In the genomic region with DNA sequence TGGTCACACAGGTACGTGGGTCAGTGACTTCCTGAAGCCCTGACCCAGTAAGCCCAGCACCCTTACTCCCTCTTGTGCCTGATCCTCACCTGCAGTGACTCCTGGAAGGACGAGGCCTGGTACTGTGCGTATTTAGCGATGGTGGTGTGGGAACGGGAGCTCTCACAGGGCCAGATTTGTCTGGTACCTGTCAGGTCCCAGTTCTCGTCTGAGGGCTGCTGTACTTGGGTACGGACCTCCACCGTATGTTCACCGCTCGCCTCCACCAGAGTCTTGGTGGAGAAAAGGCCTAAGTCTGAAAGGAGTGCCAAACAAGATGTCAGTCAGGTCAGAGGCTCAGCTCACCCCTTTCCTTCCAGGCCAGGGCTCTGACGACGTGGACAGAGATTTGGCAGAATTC, we compare ENCODE assay signal across 10 mouse cellular contexts. TPM values are rescaled to one million over a fixed set of nuclear protein-coding genes. Genes with fewer than 3 reads are reported as not detected.
DNase-seq lines count a peak whose midpoint lies in the region; ATAC-seq lines count a peak whose summit lies in the region.
"Had no signal": no experiment of that assay in that cellular context is flagged by ENCODE, and none has a peak within 500 bp of the region (broad histone marks: within the 10 kb centered on the region; RNA-seq: fewer than 3 reads in every experiment).

No protein-coding gene starts in this region.

- no peak overlapping the region for H3K4me2 ChIP-seq in forebrain, embryonic 13.5 days
- H3K4me2 ChIP-seq in forebrain, embryonic 11.5 days (ENCODE audit: low read depth, low read length, severe bottlenecking): no peak overlapping the region
- H3K4me2 ChIP-seq in kidney, embryonic 15.5 days: no peak overlapping the region
- H3K4me2 ChIP-seq: forebrain, embryonic 15.5 days; heart, embryonic 13.5 days had no signal

- H3K36me3 ChIP-seq in forebrain, embryonic 13.5 days (ENCODE audit: poor library complexity, severe bottlenecking): peaks cover 93% of the 10 kb centered on the region
- H3K36me3 ChIP-seq in forebrain, embryonic 11.5 days (ENCODE audit: control insufficient read depth, insufficient read depth, low read length): peaks cover 38% of the 10 kb centered on the region
- peaks cover 81% of the 10 kb centered on the region for H3K36me3 ChIP-seq in kidney, embryonic 15.5 days

- peaks cover 32% of the 10 kb centered on the region for H3K4me1 ChIP-seq in forebrain, embryonic 13.5 days
- peaks cover 26% of the 10 kb centered on the region for H3K4me1 ChIP-seq in forebrain, embryonic 11.5 days (replicated peaks; ENCODE audit: control insufficient read depth, insufficient read depth, low read length)
- peaks cover 47% of the 10 kb centered on the region for H3K4me1 ChIP-seq in kidney, embryonic 15.5 days

- H3K4me3 ChIP-seq in forebrain, embryonic 13.5 days: no peak overlapping the region
- H3K4me3 ChIP-seq in forebrain, embryonic 11.5 days (ENCODE audit: low read depth, low read length): no peak overlapping the region
- no peak overlapping the region for H3K4me3 ChIP-seq in kidney, embryonic 15.5 days (replicated peaks)
- H3K4me3 ChIP-seq: forebrain, embryonic 15.5 days; heart, embryonic 13.5 days; liver, embryonic 13.5 days had no signal

- WGBS in forebrain, embryonic 13.5 days: 86% methylated on average over 12 of the region's 12 CpGs
- WGBS in forebrain, embryonic 11.5 days: 88% methylated on average over 12 of the region's 12 CpGs
- WGBS in kidney, embryonic 15.5 days: 86% methylated on average over 12 of the region's 12 CpGs

- ATAC-seq in forebrain, embryonic 13.5 days: no peak
- no peak for ATAC-seq in forebrain, embryonic 11.5 days (replicated peaks; ENCODE audit: low FRiP score)
- ATAC-seq in kidney, embryonic 15.5 days (replicated peaks; ENCODE audit: low FRiP score): no peak

- H3K27me3 ChIP-seq in forebrain, embryonic 13.5 days: peaks cover 30% of the 10 kb centered on the region
- H3K27me3 ChIP-seq in forebrain, embryonic 11.5 days (ENCODE audit: control insufficient read depth, insufficient read depth, low read length): peaks cover 2% of the 10 kb centered on the region; the same call in 1 of the 2 replicates
- 0 out of 2 replicates have a peak, but pooled peaks cover 3% of the 10 kb centered on the region for H3K27me3 ChIP-seq in kidney, embryonic 15.5 days
- H3K27me3 ChIP-seq: forebrain, embryonic 15.5 days; liver, embryonic 13.5 days had no signal

- 0 out of 2 replicates have a peak overlapping the region, but pooled peaks have one; percentile 10 for H3K27ac ChIP-seq in forebrain, embryonic 13.5 days
- H3K27ac ChIP-seq in forebrain, embryonic 11.5 days (ENCODE audit: low read depth, low read length): no peak overlapping the region
- 0 out of 2 replicates have a peak overlapping the region, but pooled peaks have one; percentile 16 for H3K27ac ChIP-seq in kidney, embryonic 15.5 days
- H3K27ac ChIP-seq: forebrain, embryonic 15.5 days; heart, embryonic 13.5 days; liver, embryonic 13.5 days had no signal

- no peak for DNase-seq in forebrain, embryonic 11.5 days (ENCODE audit: low spot score)
- DNase-seq in kidney, postnatal 36 days: no peak
- peak; percentile 18 for DNase-seq in thymus, postnatal 14 days
- DNase-seq in thymus, postnatal 0 days (ENCODE audit: low spot score): no peak
- no peak for DNase-seq in left cerebral cortex, postnatal 25 days (ENCODE audit: low spot score in 2 of 2)
- DNase-seq: liver, embryonic 13.5 days had no signal

- intact Hi-C loops in left cerebral cortex, postnatal 25 days (cut with DNase I): loop anchor here (1.0 to 2.0 kb wide), 2 partner anchors 31 to 112 kb away; no protein-coding TSS in a partner anchor

- no peaks in the 10 kb centered on the region for H3K9me3 ChIP-seq in forebrain, embryonic 13.5 days (replicated peaks)
- H3K9me3 ChIP-seq in forebrain, embryonic 11.5 days (ENCODE audit: control insufficient read depth, low read length): no peaks in the 10 kb centered on the region
- H3K9me3 ChIP-seq in kidney, embryonic 15.5 days (replicated peaks): no peaks in the 10 kb centered on the region
- H3K9me3 ChIP-seq: forebrain, embryonic 15.5 days; heart, embryonic 13.5 days; liver, embryonic 13.5 days had no signal

- H3K9ac ChIP-seq in forebrain, embryonic 13.5 days: no peak overlapping the region
- H3K9ac ChIP-seq in forebrain, embryonic 11.5 days (ENCODE audit: low read length): no peak overlapping the region
- H3K9ac ChIP-seq in kidney, embryonic 15.5 days: no peak overlapping the region
- H3K9ac ChIP-seq: forebrain, embryonic 15.5 days; heart, embryonic 13.5 days; liver, embryonic 13.5 days had no signal

RNA-seq across cellular contexts. Expression of gene Tmem88, which starts 4.0 kb away (rescaled TPM):
- polyA plus RNA-seq in forebrain, embryonic 13.5 days (2015; fragmentation: Nextera tagmentation; extraction: Ambion mirVana): 6.3 and 6.6 TPM in 2 replicates
- polyA plus RNA-seq in forebrain, embryonic 11.5 days (2014; fragmentation: Nextera tagmentation; extraction: Ambion mirVana): 15.6 and 18.5 TPM in 2 replicates
- polyA plus RNA-seq in kidney, embryonic 15.5 days (2015; fragmentation: Nextera tagmentation; extraction: Ambion mirVana): 41.9 and 44.3 TPM in 2 replicates
- polyA plus RNA-seq in thymus, postnatal 0 days (2015; fragmentation: Nextera tagmentation; extraction: Ambion mirVana): 10.4 and 12.9 TPM in 2 replicates
- 1 to 10 TPM; 3.6 to 3.8 TPM for total RNA-seq in left cerebral cortex, postnatal 25 days (2021)

RNA-seq across cellular contexts. Expression of gene Cyb5d1, which starts 6.6 kb away (rescaled TPM):
- 45.9 and 48.6 TPM in 2 replicates for polyA plus RNA-seq in forebrain, embryonic 13.5 days (2015; fragmentation: Nextera tagmentation; extraction: Ambion mirVana)
- polyA plus RNA-seq in forebrain, embryonic 11.5 days (2014; fragmentation: Nextera tagmentation; extraction: Ambion mirVana): 43.7 and 44.4 TPM in 2 replicates
- polyA plus RNA-seq in kidney, embryonic 15.5 days (2015; fragmentation: Nextera tagmentation; extraction: Ambion mirVana): 30.2 and 30.5 TPM in 2 replicates
- 25.9 and 28.3 TPM in 2 replicates for polyA plus RNA-seq in thymus, postnatal 0 days (2015; fragmentation: Nextera tagmentation; extraction: Ambion mirVana)
- total RNA-seq in left cerebral cortex, postnatal 25 days (2021): 10 to 100 TPM; 35.9 to 41.3 TPM

RNA-seq across cellular contexts. Expression of gene Naa38, which starts 6.7 kb away (rescaled TPM):
- polyA plus RNA-seq in forebrain, embryonic 13.5 days (2015; fragmentation: Nextera tagmentation; extraction: Ambion mirVana): 100.0 and 108 TPM in 2 replicates
- 105 and 109 TPM in 2 replicates for polyA plus RNA-seq in forebrain, embryonic 11.5 days (2014; fragmentation: Nextera tagmentation; extraction: Ambion mirVana)
- polyA plus RNA-seq in kidney, embryonic 15.5 days (2015; fragmentation: Nextera tagmentation; extraction: Ambion mirVana): 153 and 155 TPM in 2 replicates
- polyA plus RNA-seq in thymus, postnatal 0 days (2015; fragmentation: Nextera tagmentation; extraction: Ambion mirVana): 194 and 211 TPM in 2 replicates
- 100 to 1,000 TPM; 105 to 109 TPM for total RNA-seq in left cerebral cortex, postnatal 25 days (2021)

RNA-seq across cellular contexts. Expression of gene Kdm6b, which starts 11.5 kb away (rescaled TPM):
- polyA plus RNA-seq in forebrain, embryonic 13.5 days (2015; fragmentation: Nextera tagmentation; extraction: Ambion mirVana): 55.4 and 59.3 TPM in 2 replicates
- 40.9 and 41.0 TPM in 2 replicates for polyA plus RNA-seq in forebrain, embryonic 11.5 days (2014; fragmentation: Nextera tagmentation; extraction: Ambion mirVana)
- 32.6 and 33.0 TPM in 2 replicates for polyA plus RNA-seq in kidney, embryonic 15.5 days (2015; fragmentation: Nextera tagmentation; extraction: Ambion mirVana)
- polyA plus RNA-seq in thymus, postnatal 0 days (2015; fragmentation: Nextera tagmentation; extraction: Ambion mirVana): 31.5 and 45.6 TPM in 2 replicates
- 10 to 100 TPM; 23.3 to 25.3 TPM for total RNA-seq in left cerebral cortex, postnatal 25 days (2021)

RNA-seq across cellular contexts. Expression of gene Chd3, which starts 32.8 kb away (rescaled TPM):
- polyA plus RNA-seq in forebrain, embryonic 13.5 days (2015; fragmentation: Nextera tagmentation; extraction: Ambion mirVana): 104 and 106 TPM in 2 replicates
- 53.0 and 61.4 TPM in 2 replicates for polyA plus RNA-seq in forebrain, embryonic 11.5 days (2014; fragmentation: Nextera tagmentation; extraction: Ambion mirVana)
- 54.8 and 62.8 TPM in 2 replicates for polyA plus RNA-seq in kidney, embryonic 15.5 days (2015; fragmentation: Nextera tagmentation; extraction: Ambion mirVana)
- 10.7 and 13.2 TPM in 2 replicates for polyA plus RNA-seq in thymus, postnatal 0 days (2015; fragmentation: Nextera tagmentation; extraction: Ambion mirVana)
- total RNA-seq in left cerebral cortex, postnatal 25 days (2021): 100 to 1,000 TPM; 449 to 474 TPM
